Comparison of ENCODE assay signal across 7 mouse cellular contexts in genomic region chr10:127341891-127342639, GRCm38 (mm10). TPM values are rescaled to one million over a fixed set of nuclear protein-coding genes. Genes with fewer than 3 reads are reported as not detected.
A peak's percentile ranks its signal among the peaks of the same experiment; 100 is the strongest.
DNase-seq lines count a peak whose midpoint lies in the region; ATAC-seq and TF ChIP-seq lines count a peak whose summit lies in the region.

Gene Gli1, minus strand, starts transcription at chr10:127341974.

- H3K36me3 ChIP-seq in intestine, embryonic 16.5 days (ENCODE audit: control insufficient read depth, insufficient read depth, low read length): no peaks in the 10 kb centered on the region
- H3K36me3 ChIP-seq in limb, embryonic 12.5 days: peaks cover 10% of the 10 kb centered on the region; the same call in 1 of the 2 replicates
- no peaks in the 10 kb centered on the region for H3K36me3 ChIP-seq in midbrain, embryonic 15.5 days (replicated peaks)
- no peaks in the 10 kb centered on the region for H3K36me3 ChIP-seq in spleen, adult 2 months (ENCODE audit: control insufficient read depth, insufficient read depth, low read length)

- peaks cover 5% of the 10 kb centered on the region for H3K27me3 ChIP-seq in intestine, embryonic 16.5 days (replicated peaks; ENCODE audit: control insufficient read depth, insufficient read depth, low read length)
- no peaks in the 10 kb centered on the region; the same call in none of the 2 replicates for H3K27me3 ChIP-seq in limb, embryonic 12.5 days
- peaks cover 32% of the 10 kb centered on the region for H3K27me3 ChIP-seq in midbrain, embryonic 15.5 days (replicated peaks)
- H3K27me3 ChIP-seq in spleen, adult 2 months (ENCODE audit: control insufficient read depth, insufficient read depth, low read length): peaks cover 19% of the 10 kb centered on the region

- peak within 1 kb of the TSS; percentile 57 for H3K4me3 ChIP-seq in intestine, embryonic 16.5 days (ENCODE audit: low read length)
- peak within 1 kb of the TSS; percentile 60 for H3K4me3 ChIP-seq in limb, embryonic 12.5 days (replicated peaks)
- H3K4me3 ChIP-seq in midbrain, embryonic 15.5 days: peak within 1 kb of the TSS; percentile 24
- H3K4me3 ChIP-seq in spleen, adult 2 months (ENCODE audit: extremely low read depth, insufficient read depth, insufficient read length): no peak within 1 kb of the TSS

- no peaks in the 10 kb centered on the region; the same call in 1 of the 2 replicates for H3K9me3 ChIP-seq in intestine, embryonic 16.5 days (ENCODE audit: control insufficient read depth, low read length)
- H3K9me3 ChIP-seq in limb, embryonic 12.5 days: no peaks in the 10 kb centered on the region
- H3K9me3 ChIP-seq in midbrain, embryonic 15.5 days: no peaks in the 10 kb centered on the region

- H3K4me2 ChIP-seq in intestine, embryonic 16.5 days (ENCODE audit: low read depth, low read length): peak within 1 kb of the TSS; percentile 88
- peak within 1 kb of the TSS; percentile 92 for H3K4me2 ChIP-seq in limb, embryonic 12.5 days
- peak within 1 kb of the TSS; percentile 49 for H3K4me2 ChIP-seq in midbrain, embryonic 15.5 days

- H3K4me1 ChIP-seq in intestine, embryonic 16.5 days (ENCODE audit: control insufficient read depth, insufficient read depth, low read length): peaks cover 9% of the 10 kb centered on the region
- peaks cover 34% of the 10 kb centered on the region for H3K4me1 ChIP-seq in limb, embryonic 12.5 days (replicated peaks)
- peaks cover 37% of the 10 kb centered on the region for H3K4me1 ChIP-seq in midbrain, embryonic 15.5 days
- no peaks in the 10 kb centered on the region; the same call in 1 of the 2 replicates for H3K4me1 ChIP-seq in spleen, adult 2 months (ENCODE audit: control insufficient read depth, insufficient read depth, insufficient read length)

- ATAC-seq in intestine, embryonic 16.5 days: peak; percentile 34
- ATAC-seq in limb, embryonic 12.5 days (ENCODE audit: insufficient number of reproducible peaks, insufficient read depth, low FRiP score, low TSS enrichment, low read depth): no peak
- ATAC-seq in midbrain, embryonic 15.5 days (replicated peaks): 0 out of 2 replicates have a peak, but pooled peaks have one; percentile 18

- WGBS in intestine, embryonic 16.5 days: under 1% methylated on average over 29 of the region's 29 CpGs
- under 1% methylated on average over 29 of the region's 29 CpGs for WGBS in limb, embryonic 12.5 days
- under 1% methylated on average over 29 of the region's 29 CpGs for WGBS in midbrain, embryonic 15.5 days
- 1% methylated on average over 29 of the region's 29 CpGs for WGBS in spleen, adult 2 months

- TF ChIP-seq POLR2A in spleen, adult 2 months (IDR thresholded peaks at IDR 0.05; ENCODE audit: low read depth, low read length): no peak

- peak within 1 kb of the TSS; percentile 70 for H3K9ac ChIP-seq in intestine, embryonic 16.5 days (ENCODE audit: low read depth, low read length)
- H3K9ac ChIP-seq in limb, embryonic 12.5 days (replicated peaks): peak within 1 kb of the TSS; percentile 77
- H3K9ac ChIP-seq in midbrain, embryonic 15.5 days: no peak within 1 kb of the TSS

- peak; percentile 92; the same call in 1 of the 2 replicates for TF ChIP-seq CTCF in spleen, adult 2 months (IDR thresholded peaks at IDR 0.05; ENCODE audit: extremely low read depth, insufficient read depth, insufficient read length, insufficient replicate concordance)

- peak within 1 kb of the TSS; percentile 64 for H3K27ac ChIP-seq in intestine, embryonic 16.5 days (ENCODE audit: low read length)
- H3K27ac ChIP-seq in limb, embryonic 12.5 days: peak within 1 kb of the TSS; percentile 95
- no peak within 1 kb of the TSS for H3K27ac ChIP-seq in midbrain, embryonic 15.5 days
- H3K27ac ChIP-seq in spleen, adult 2 months (ENCODE audit: insufficient read depth, low read length): no peak within 1 kb of the TSS

- peak; percentile 73 for DNase-seq in adrenal gland, adult 8-10 months
- DNase-seq in embryo, embryonic 11 days: peak; percentile 91
- no peak for DNase-seq in gonadal fat pad, adult 2 months (ENCODE audit: low read depth)
- DNase-seq in spleen, adult 2 months (ENCODE audit: low read depth in 1 of 2, low spot score in 2 of 2): peak; percentile 58 to 77

RNA-seq across cellular contexts. Expression of gene Gli1, which starts in this region (rescaled TPM):
- total RNA-seq in adrenal gland, adult 8-10 months (2022): 1 to 10 TPM; 4.4 to 6.4 (median 5.2) TPM
- 15.2 and 18.3 TPM in 2 replicates for polyA plus RNA-seq in gonadal fat pad, adult 2 months (2012; rRNA removed)
- polyA plus RNA-seq in intestine, embryonic 16.5 days (2015; fragmentation: Nextera tagmentation; extraction: Ambion mirVana): 6.6 and 7.6 TPM in 2 replicates
- 11.0 and 14.2 TPM in 2 replicates for polyA plus RNA-seq in limb, embryonic 12.5 days (2016; fragmentation: Nextera tagmentation; extraction: Ambion mirVana)
- 1.1 and 1.5 TPM in 2 replicates for polyA plus RNA-seq in midbrain, embryonic 15.5 days (2015; fragmentation: Nextera tagmentation; extraction: Ambion mirVana)
- polyA plus RNA-seq in spleen, adult 2 months (2012; rRNA removed): 0.42 and 0.74 TPM in 2 replicates

Comparison
In these comparisons a context has a peak if more than half of its experiments do, and no peak if none do; other contexts are left out.
1. Peak in DNase-seq in spleen, adult 2 months; RNA of the gene not detected or under 1 TPM.
2. H3K27ac ChIP-seq: peak in intestine, embryonic 16.5 days (single experiment) and limb, embryonic 12.5 days (single experiment); none in midbrain, embryonic 15.5 days (single experiment) and spleen, adult 2 months (single experiment).
3. Peak in every context shown above with its lines, with median percentiles within 50 percentile points of each other: H3K4me2 ChIP-seq.